Mouse (Mus musculus): Measurements from ENCODE around the gene Hdac5. TPM values are rescaled to one million over a fixed set of nuclear protein-coding genes. Genes with fewer than 3 reads are reported as not detected.
"Not testable (repeated sequence)": the region's sequence is repeated elsewhere in the genome, so short reads cannot be mapped to it uniquely, and the experiment has no call there.

Hdac5 gene
- total RNA-seq, 2 experiments from 2014 or later, result 141 to 143 TPM

- DNase-seq, result no peak
- intact Hi-C loops (cut with DNase I), result loop anchor here (2.0 kb wide), 1 partner anchor 34 kb away; no protein-coding TSS in a partner anchor
Measured at GRCm38 (mm10) chr11:102190848-102191247, 39.1 kb downstream of the Hdac5 start.

GRCm38 (mm10) chr11:102189461-102190436 lies 40.2 kb downstream of the Hdac5 start, which contains the start of gene G6pc3:
Gene G6pc3, plus strand, starts transcription at chr11:102189620.
- intact Hi-C loops (cut with DNase I), result loop anchor here (2.0 kb wide), 2 partner anchors 35 to 41 kb away; partner anchors contain the start of gene Hdac5
- DNase-seq, result peak; percentile 86 to 93

- DNase-seq, result no peak
- intact Hi-C loops (cut with DNase I), result loop anchor here (2.0 kb wide), 1 partner anchor 42 kb away; the partner anchor contains the start of gene Hdac5
Measured at GRCm38 (mm10) chr11:102188980-102189379, 41.0 kb downstream of the Hdac5 start.

- DNase-seq, result no peak
- intact Hi-C loops (cut with DNase I), result no loop called here
Measured at GRCm38 (mm10) chr11:102186235-102186634, 43.7 kb downstream of the Hdac5 start.

GRCm38 (mm10) chr11:102185677-102186076 lies 44.3 kb downstream of the Hdac5 start:
- DNase-seq, result no peak
- intact Hi-C loops (cut with DNase I), result loop anchor here (2.0 kb wide), 1 partner anchor 29 kb away; the partner anchor contains the start of gene Tmem101

- peak; percentile 98 to 99 for DNase-seq
- intact Hi-C loops (cut with DNase I), result loop anchor here (2.0 kb wide), 1 partner anchor 28 kb away; the partner anchor contains the start of gene Tmem101
Measured at GRCm38 (mm10) chr11:102184646-102185495, 45.1 kb downstream of the Hdac5 start, which contains the start of gene Lsm12. Gene Lsm12, minus strand, starts transcription at chr11:102185296.

GRCm38 (mm10) chr11:102184253-102184645 lies 45.7 kb downstream of the Hdac5 start:
- intact Hi-C loops (cut with DNase I), result loop anchor here (2.0 kb wide), 1 partner anchor 27 kb away; the partner anchor contains the start of gene Tmem101
- DNase-seq, result no peak

- intact Hi-C loops (cut with DNase I), result no loop called here
- no peak for DNase-seq
Measured at GRCm38 (mm10) chr11:102179836-102180235, 50.1 kb downstream of the Hdac5 start.

- intact Hi-C loops (cut with DNase I), result no loop called here
- no peak for DNase-seq
Measured at GRCm38 (mm10) chr11:102168689-102169088, 61.3 kb downstream of the Hdac5 start.

- DNase-seq, result no peak
- intact Hi-C loops (cut with DNase I), result no loop called here
Measured at GRCm38 (mm10) chr11:102167539-102167938, 62.4 kb downstream of the Hdac5 start.

GRCm38 (mm10) chr11:102165971-102166722 lies 63.8 kb downstream of the Hdac5 start:
- intact Hi-C loops (cut with DNase I), result no loop called here
- no peak for DNase-seq

GRCm38 (mm10) chr11:102159781-102160180 lies 70.2 kb downstream of the Hdac5 start:
- DNase-seq, result no peak
- intact Hi-C loops (cut with DNase I), result no loop called here

- DNase-seq; intact Hi-C loops (cut with DNase I): not testable (repeated sequence)
Measured at GRCm38 (mm10) chr11:102158024-102158423, 71.9 kb downstream of the Hdac5 start.

- DNase-seq, result no peak
- intact Hi-C loops (cut with DNase I), result loop anchor here (2.0 kb wide), 2 partner anchors 28 to 110 kb away; partner anchors contain the start of gene Lsm12
Measured at GRCm38 (mm10) chr11:102156786-102157089, 73.2 kb downstream of the Hdac5 start.

GRCm38 (mm10) chr11:102156039-102156785 lies 73.8 kb downstream of the Hdac5 start, which contains the start of gene Tmem101:
Gene Tmem101, minus strand, starts transcription at chr11:102156404.
- intact Hi-C loops (cut with DNase I), result loop anchor here (2.0 kb wide), 2 partner anchors 29 to 111 kb away; partner anchors contain the start of gene Lsm12
- peak; percentile 91 to 92 for DNase-seq

GRCm38 (mm10) chr11:102147213-102147989 lies 82.6 kb downstream of the Hdac5 start:
- DNase-seq, result no peak
- intact Hi-C loops (cut with DNase I), result no loop called here

- no peak for DNase-seq
- intact Hi-C loops (cut with DNase I), result no loop called here
Measured at GRCm38 (mm10) chr11:102146531-102146930, 83.4 kb downstream of the Hdac5 start.

- DNase-seq, result no peak
- intact Hi-C loops (cut with DNase I), result no loop called here
Measured at GRCm38 (mm10) chr11:102146005-102146404, 84.0 kb downstream of the Hdac5 start.

Data from heart, postnatal 36 days (tissue).